Mouse (Mus musculus): Measurements from ENCODE around the gene 1700001C02Rik. TPM values are rescaled to one million over a fixed set of nuclear protein-coding genes. Genes with fewer than 3 reads are reported as not detected.
A peak's percentile ranks its signal among the peaks of the same experiment; 100 is the strongest.

1700001C02Rik gene
- 7.9 and 13.3 TPM in 2 replicates for polyA plus RNA-seq (2015; fragmentation: Nextera tagmentation; extraction: Ambion mirVana)

DNA sequence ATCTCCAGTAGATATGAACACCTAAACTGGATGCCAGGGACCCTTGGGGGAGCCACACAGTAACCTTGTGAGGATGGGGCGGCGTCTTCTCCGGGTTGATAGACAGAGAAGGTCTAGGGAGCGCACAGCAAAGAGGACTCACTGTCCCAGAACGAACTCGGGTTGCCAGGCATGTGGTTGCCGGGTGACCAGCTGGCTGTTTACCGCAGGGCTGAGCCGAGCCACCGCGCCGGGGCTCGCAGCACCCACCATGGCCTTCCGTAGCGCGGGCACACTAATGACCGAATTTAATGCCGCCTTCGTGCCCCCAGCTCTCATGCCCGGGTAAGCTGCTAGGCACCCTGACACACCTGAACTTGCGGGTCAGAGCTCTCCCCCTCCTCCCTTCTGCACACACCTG is at the start of gene 1700001C02Rik:
Gene 1700001C02Rik (plus strand): TSS at position 187 of the 400 bp plus-strand sequence.
- no peaks in the 10 kb centered on the region for H3K36me3 ChIP-seq (ENCODE audit: control insufficient read depth, insufficient read depth, low read length)
- H3K4me1 ChIP-seq (replicated peaks; ENCODE audit: control insufficient read depth, insufficient read depth, low read length): peaks cover 12% of the 10 kb centered on the region; the same call in 1 of the 2 replicates
- 0 out of 2 replicates have a peak, but pooled peaks have one; percentile 11 for ATAC-seq (ENCODE audit: low read depth)
- H3K9me3 ChIP-seq (ENCODE audit: control insufficient read depth, low read length): no peaks in the 10 kb centered on the region
- no peak within 1 kb of the TSS for H3K27ac ChIP-seq (ENCODE audit: low read length)
- H3K9ac ChIP-seq (ENCODE audit: low read length): peak within 1 kb of the TSS; percentile 51; the same call in 1 of the 2 replicates
- WGBS: 24% methylated on average over 21 of the region's 21 CpGs
- peak within 1 kb of the TSS; percentile 43 for H3K4me3 ChIP-seq (ENCODE audit: low read length)
- H3K4me2 ChIP-seq (ENCODE audit: low read depth, low read length): peak within 1 kb of the TSS; percentile 62
- peaks cover 8% of the 10 kb centered on the region for H3K27me3 ChIP-seq (ENCODE audit: control insufficient read depth, insufficient read depth, low read depth, low read length)

DNA sequence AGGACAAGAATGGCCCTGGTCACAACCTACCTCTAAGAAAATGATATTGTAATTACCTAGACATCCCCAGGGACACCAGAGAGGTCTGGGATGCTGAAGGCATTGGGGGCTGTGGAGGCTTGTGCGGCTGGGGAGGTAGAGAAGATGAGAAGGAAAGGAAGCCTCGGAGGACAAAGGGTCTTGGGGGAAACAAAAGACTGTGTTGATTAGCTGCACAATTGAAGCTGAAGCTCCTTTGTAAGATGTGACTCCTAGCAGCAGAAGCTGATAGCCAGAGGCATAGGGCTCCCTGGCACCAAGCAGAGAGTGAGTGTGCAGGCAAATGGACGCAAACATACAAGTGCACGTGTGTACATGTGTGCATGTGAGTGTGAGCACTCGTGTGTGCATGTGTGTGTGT is 49.2 kb upstream of the 1700001C02Rik start:
- H3K4me1 ChIP-seq (replicated peaks; ENCODE audit: control insufficient read depth, insufficient read depth, low read length): no peaks in the 10 kb centered on the region
- no peaks in the 10 kb centered on the region for H3K27me3 ChIP-seq (ENCODE audit: control insufficient read depth, insufficient read depth, low read depth, low read length)
- no peaks in the 10 kb centered on the region for H3K36me3 ChIP-seq (ENCODE audit: control insufficient read depth, insufficient read depth, low read length)
- H3K4me3 ChIP-seq (ENCODE audit: low read length): no peak overlapping the region
- H3K9ac ChIP-seq (ENCODE audit: low read length): no peak overlapping the region
- no peak overlapping the region for H3K4me2 ChIP-seq (ENCODE audit: low read depth, low read length)
- ATAC-seq (ENCODE audit: low read depth): no peak
- no peak overlapping the region for H3K27ac ChIP-seq (ENCODE audit: low read length)
- H3K9me3 ChIP-seq (ENCODE audit: control insufficient read depth, low read length): no peaks in the 10 kb centered on the region
- 72% methylated on average over 5 of the region's 5 CpGs for WGBS

DNA sequence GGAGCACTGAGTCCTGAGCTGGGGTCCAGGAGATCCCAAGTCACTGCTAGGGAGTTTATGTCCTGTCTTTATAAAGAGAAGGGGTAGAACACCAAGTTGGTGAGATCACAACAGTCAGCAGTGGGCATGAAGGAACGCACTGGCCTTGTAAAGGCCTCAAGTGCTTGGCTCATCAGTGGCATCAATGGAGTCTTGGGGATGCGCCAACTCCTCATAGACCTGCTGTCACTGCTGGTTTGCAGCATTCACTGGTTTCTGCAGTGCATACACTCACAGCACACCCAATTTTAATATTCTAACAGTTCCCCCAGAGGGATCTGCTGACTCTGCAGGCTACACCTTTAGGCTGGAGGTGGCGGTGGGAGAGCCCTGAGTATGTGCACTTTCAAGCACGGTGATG is 42.7 kb upstream of the 1700001C02Rik start:
- Histone ChIP-seq H3K9ac (ENCODE audit: low read length) (0 out of 2 replicates have a peak overlapping the region, but pooled peaks have one; percentile 4), H3K4me1 (replicated peaks; ENCODE audit: control insufficient read depth, insufficient read depth, low read length) (peaks cover 8% of the 10 kb centered on the region; the same call in 1 of the 2 replicates), H3K27ac (ENCODE audit: low read length) (no peak overlapping the region), H3K4me2 (ENCODE audit: low read depth, low read length) (no peak overlapping the region), H3K9me3 (ENCODE audit: control insufficient read depth, low read length) (no peaks in the 10 kb centered on the region), H3K36me3 (ENCODE audit: control insufficient read depth, insufficient read depth, low read length) (no peaks in the 10 kb centered on the region), H3K27me3 (ENCODE audit: control insufficient read depth, insufficient read depth, low read depth, low read length) (no peaks in the 10 kb centered on the region), H3K4me3 (ENCODE audit: low read length) (no peak overlapping the region)
- 70% methylated on average over 4 of the region's 4 CpGs for WGBS
- no peak for ATAC-seq (ENCODE audit: low read depth)

DNA sequence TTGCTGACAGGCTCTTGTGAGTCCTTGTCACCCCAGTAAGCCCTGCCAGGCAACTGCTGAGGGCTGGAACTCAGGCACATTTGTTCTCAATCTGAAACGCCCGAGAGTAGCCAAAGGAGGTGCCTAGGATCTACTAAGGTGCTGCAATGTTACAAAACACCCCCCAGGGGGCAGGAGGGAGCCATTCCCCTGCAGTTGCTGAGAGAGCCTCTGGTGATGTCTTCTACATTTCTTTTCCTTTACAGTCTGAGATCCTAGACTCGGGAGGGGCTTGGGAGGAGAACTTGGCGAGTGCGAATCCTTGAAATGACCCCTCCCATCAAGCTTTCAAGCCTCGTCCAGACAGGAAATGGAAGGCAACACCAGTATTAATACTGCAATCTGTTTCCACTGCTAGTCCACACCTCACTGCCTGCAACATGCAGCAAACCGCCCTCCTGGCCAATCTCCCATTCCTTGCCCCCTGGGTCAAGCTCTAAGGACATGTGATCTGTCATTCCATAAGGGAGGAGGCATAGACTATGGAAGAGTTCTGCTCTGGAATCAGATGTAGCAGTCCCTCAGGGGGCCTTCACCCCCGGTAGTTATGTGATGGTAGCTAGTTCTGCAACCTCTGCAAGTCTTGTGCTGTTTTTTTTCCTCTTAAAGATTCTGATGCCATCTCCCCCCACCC is 42.1 kb upstream of the 1700001C02Rik start:
- Histone ChIP-seq H3K4me1 (replicated peaks; ENCODE audit: control insufficient read depth, insufficient read depth, low read length) (peaks cover 8% of the 10 kb centered on the region; the same call in 1 of the 2 replicates), H3K27me3 (ENCODE audit: control insufficient read depth, insufficient read depth, low read depth, low read length) (no peaks in the 10 kb centered on the region), H3K27ac (ENCODE audit: low read length) (no peak overlapping the region), H3K4me2 (ENCODE audit: low read depth, low read length) (peak overlapping the region; percentile 7; the same call in 1 of the 2 replicates), H3K9ac (ENCODE audit: low read length) (no peak overlapping the region), H3K9me3 (ENCODE audit: control insufficient read depth, low read length) (no peaks in the 10 kb centered on the region), H3K4me3 (ENCODE audit: low read length) (no peak overlapping the region), H3K36me3 (ENCODE audit: control insufficient read depth, insufficient read depth, low read length) (no peaks in the 10 kb centered on the region)
- WGBS: 15% methylated on average over 8 of the region's 8 CpGs
- peak; percentile 85 for ATAC-seq (ENCODE audit: low read depth)

DNA sequence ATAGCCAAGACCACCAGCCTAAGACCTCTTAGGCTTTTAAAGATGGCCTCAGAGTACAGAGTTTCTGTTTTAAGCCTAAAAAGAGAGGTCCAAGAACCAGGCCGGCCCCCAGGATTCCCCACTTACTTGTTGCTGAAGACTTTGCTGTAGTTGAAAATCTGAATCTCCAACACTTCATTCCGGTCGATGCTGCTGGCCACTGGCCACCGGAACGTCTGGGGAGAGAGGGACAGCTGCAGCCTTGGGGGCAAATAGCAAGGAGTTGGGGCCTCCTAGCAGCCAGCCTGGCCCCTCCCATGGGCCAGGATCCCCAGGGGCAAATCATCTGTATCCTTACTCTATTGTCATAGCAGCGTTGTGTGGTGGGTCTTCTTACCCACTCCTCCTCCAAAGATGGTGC is 38.4 kb upstream of the 1700001C02Rik start:
- Histone ChIP-seq H3K4me2 (ENCODE audit: low read depth, low read length) (no peak overlapping the region), H3K9ac (ENCODE audit: low read length) (no peak overlapping the region), H3K9me3 (ENCODE audit: control insufficient read depth, low read length) (no peaks in the 10 kb centered on the region), H3K27me3 (ENCODE audit: control insufficient read depth, insufficient read depth, low read depth, low read length) (no peaks in the 10 kb centered on the region), H3K36me3 (ENCODE audit: control insufficient read depth, insufficient read depth, low read length) (no peaks in the 10 kb centered on the region), H3K4me1 (replicated peaks; ENCODE audit: control insufficient read depth, insufficient read depth, low read length) (peaks cover 8% of the 10 kb centered on the region; the same call in 1 of the 2 replicates), H3K4me3 (ENCODE audit: low read length) (no peak overlapping the region), H3K27ac (ENCODE audit: low read length) (no peak overlapping the region)
- 57% methylated on average over 6 of the region's 6 CpGs for WGBS
- ATAC-seq (ENCODE audit: low read depth): no peak; the same call in 1 of the 2 replicates

DNA sequence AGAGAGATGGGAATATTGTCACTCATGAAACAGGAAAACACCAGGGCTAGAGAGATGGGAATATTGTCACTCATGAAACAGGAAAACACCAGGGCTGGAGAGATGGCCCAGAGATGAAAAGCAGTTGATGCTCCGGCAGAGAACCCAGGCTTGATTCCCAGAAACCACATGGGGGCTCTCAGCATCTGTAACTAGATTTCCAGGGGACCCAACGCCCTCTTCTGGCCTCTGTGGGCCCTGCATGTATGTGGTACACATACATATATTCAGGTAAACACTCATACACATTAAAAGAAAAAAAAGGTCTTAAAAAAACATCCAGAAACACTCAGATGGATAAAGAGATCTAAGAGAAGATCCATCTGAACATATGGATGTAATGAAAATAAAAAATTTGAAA is 26.9 kb upstream of the 1700001C02Rik start:
- peaks cover under 1% of the 10 kb centered on the region; the same call in 1 of the 2 replicates for H3K4me1 ChIP-seq (replicated peaks; ENCODE audit: control insufficient read depth, insufficient read depth, low read length)
- no peak overlapping the region for H3K27ac ChIP-seq (ENCODE audit: low read length)
- no peak for ATAC-seq (ENCODE audit: low read depth)
- H3K27me3 ChIP-seq (ENCODE audit: control insufficient read depth, insufficient read depth, low read depth, low read length): no peaks in the 10 kb centered on the region
- H3K9ac ChIP-seq (ENCODE audit: low read length): no peak overlapping the region
- H3K36me3 ChIP-seq (ENCODE audit: control insufficient read depth, insufficient read depth, low read length): no peaks in the 10 kb centered on the region
- 40% methylated on average over 2 of the region's 2 CpGs for WGBS
- H3K4me3 ChIP-seq (ENCODE audit: low read length): no peak overlapping the region
- H3K4me2 ChIP-seq (ENCODE audit: low read depth, low read length): no peak overlapping the region
- H3K9me3 ChIP-seq (ENCODE audit: control insufficient read depth, low read length): no peaks in the 10 kb centered on the region

DNA sequence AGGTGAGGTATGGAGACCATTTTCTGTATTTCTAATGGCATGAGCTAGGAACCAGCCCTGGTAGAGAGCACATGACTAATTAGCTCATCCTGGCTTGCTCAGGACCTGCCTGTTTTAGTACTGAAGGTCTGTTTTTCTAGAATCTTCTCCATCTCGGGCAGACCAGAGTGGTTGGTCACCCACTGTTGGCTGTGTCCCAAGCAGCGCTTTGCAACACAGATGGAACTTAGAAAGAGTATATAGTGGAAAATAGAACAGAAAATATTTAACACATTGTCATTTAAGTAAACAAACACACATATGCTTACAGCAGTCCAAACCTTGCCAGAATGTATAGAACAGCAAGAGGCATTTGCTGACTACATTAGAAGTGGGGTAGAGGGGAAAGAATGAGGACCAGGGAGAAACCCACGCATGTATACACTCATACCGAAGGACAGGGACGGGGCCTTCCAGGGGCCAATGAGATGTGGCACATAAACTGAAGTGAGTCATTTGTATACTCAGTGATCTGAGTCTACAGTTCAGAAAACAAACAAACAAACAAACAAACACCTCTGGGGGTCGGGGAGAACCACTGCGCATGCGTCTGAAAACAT is 25.4 kb upstream of the 1700001C02Rik start:
- Histone ChIP-seq H3K9me3 (ENCODE audit: control insufficient read depth, low read length) (no peaks in the 10 kb centered on the region), H3K4me3 (ENCODE audit: low read length) (no peak overlapping the region), H3K9ac (ENCODE audit: low read length) (no peak overlapping the region), H3K27ac (ENCODE audit: low read length) (no peak overlapping the region), H3K36me3 (ENCODE audit: control insufficient read depth, insufficient read depth, low read length) (no peaks in the 10 kb centered on the region), H3K4me2 (ENCODE audit: low read depth, low read length) (no peak overlapping the region), H3K4me1 (replicated peaks; ENCODE audit: control insufficient read depth, insufficient read depth, low read length) (no peaks in the 10 kb centered on the region), H3K27me3 (ENCODE audit: control insufficient read depth, insufficient read depth, low read depth, low read length) (no peaks in the 10 kb centered on the region)
- 66% methylated on average over 8 of the region's 8 CpGs for WGBS
- ATAC-seq (ENCODE audit: low read depth): peak; percentile 66

DNA sequence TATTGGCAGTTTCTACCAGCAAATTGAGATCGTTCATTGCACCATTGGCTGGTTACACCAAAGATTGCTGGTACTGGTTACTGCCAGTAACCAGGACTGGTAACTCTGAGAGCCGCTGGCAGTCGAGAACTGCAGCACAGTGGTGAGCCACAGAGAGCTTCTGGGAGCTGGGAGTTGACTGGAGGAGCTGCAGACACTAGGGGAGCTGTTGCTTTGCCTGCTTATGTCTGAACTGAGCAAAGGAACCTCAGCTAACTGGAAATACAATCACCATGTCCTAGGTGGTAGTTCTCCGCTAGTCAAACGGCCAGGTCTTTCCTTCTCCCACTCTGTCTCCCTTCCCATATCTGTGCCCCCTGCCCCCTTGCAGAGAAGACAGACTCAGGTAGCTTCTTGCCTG is 23.7 kb upstream of the 1700001C02Rik start:
- no peaks in the 10 kb centered on the region for H3K27me3 ChIP-seq (ENCODE audit: control insufficient read depth, insufficient read depth, low read depth, low read length)
- no peak overlapping the region for H3K4me3 ChIP-seq (ENCODE audit: low read length)
- 57% methylated on average over 5 of the region's 5 CpGs for WGBS
- no peaks in the 10 kb centered on the region for H3K4me1 ChIP-seq (replicated peaks; ENCODE audit: control insufficient read depth, insufficient read depth, low read length)
- no peak overlapping the region for H3K4me2 ChIP-seq (ENCODE audit: low read depth, low read length)
- ATAC-seq (ENCODE audit: low read depth): no peak
- H3K9ac ChIP-seq (ENCODE audit: low read length): no peak overlapping the region
- H3K9me3 ChIP-seq (ENCODE audit: control insufficient read depth, low read length): no peaks in the 10 kb centered on the region
- H3K36me3 ChIP-seq (ENCODE audit: control insufficient read depth, insufficient read depth, low read length): no peaks in the 10 kb centered on the region
- H3K27ac ChIP-seq (ENCODE audit: low read length): no peak overlapping the region

DNA sequence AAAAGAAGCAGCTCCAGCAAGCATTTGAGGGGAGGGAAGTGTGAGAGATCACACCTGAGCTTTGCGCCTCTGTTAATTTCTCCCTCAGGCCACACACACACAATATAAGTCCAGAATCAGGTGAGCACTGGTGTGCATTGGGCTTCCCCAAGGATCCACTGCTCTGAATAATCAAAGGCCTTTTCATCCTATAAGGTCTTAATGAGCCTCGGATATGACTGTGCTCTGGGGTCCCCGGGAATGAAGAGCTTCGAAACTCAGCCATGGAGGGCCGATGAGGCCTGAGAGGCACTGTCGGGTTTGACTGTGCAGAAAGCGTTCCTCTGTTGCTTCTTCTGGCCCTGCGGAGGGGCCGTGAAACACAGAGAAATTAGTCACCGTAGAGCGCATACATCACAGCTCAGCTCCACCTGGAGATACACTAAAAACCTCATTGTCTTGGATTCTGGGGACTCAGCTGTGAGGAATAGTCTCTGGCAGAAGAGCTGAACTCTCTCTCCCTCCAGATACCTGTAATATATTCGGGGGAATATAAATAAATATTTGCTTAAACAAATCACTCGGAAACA is 21.4 kb upstream of the 1700001C02Rik start:
- no peak overlapping the region for H3K4me2 ChIP-seq (ENCODE audit: low read depth, low read length)
- no peak overlapping the region for H3K4me3 ChIP-seq (ENCODE audit: low read length)
- ATAC-seq (ENCODE audit: low read depth): no peak
- no peaks in the 10 kb centered on the region for H3K4me1 ChIP-seq (replicated peaks; ENCODE audit: control insufficient read depth, insufficient read depth, low read length)
- no peak overlapping the region for H3K27ac ChIP-seq (ENCODE audit: low read length)
- 75% methylated on average over 13 of the region's 13 CpGs for WGBS
- H3K27me3 ChIP-seq (ENCODE audit: control insufficient read depth, insufficient read depth, low read depth, low read length): no peaks in the 10 kb centered on the region
- no peak overlapping the region for H3K9ac ChIP-seq (ENCODE audit: low read length)
- H3K36me3 ChIP-seq (ENCODE audit: control insufficient read depth, insufficient read depth, low read length): no peaks in the 10 kb centered on the region
- H3K9me3 ChIP-seq (ENCODE audit: control insufficient read depth, low read length): no peaks in the 10 kb centered on the region

All from lung, embryonic 16.5 days (tissue).